Mouse (Mus musculus) cerebellum, adult 11 months (tissue): Measurements from ENCODE around the gene Fndc3a.

ENCODE experiments used
- DNase-seq: peaks from one replicate; pipeline ENCODE4 v3.0.0; 2022

Gene Fndc3a

DNA sequence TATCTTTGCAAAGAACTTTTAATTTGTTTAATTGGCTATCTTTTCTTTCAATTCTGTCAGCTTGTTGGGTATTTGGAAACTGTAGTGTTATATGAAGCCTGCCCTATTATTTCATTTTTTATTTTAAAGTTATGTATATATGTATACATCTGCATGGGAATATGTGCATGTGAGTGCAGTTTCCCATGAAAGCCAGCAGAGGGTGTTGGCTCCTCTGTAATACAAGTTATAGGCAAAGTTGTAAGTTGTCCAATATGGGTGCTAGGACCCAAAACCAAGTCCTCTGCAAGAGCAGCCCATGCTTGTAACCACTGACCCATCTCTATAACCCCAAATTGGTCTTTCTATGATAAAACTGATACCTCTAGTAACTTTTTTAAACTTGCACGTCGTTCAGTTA lies 38.8 kb downstream of the Fndc3a start:
- DNase-seq, result no peak

DNA sequence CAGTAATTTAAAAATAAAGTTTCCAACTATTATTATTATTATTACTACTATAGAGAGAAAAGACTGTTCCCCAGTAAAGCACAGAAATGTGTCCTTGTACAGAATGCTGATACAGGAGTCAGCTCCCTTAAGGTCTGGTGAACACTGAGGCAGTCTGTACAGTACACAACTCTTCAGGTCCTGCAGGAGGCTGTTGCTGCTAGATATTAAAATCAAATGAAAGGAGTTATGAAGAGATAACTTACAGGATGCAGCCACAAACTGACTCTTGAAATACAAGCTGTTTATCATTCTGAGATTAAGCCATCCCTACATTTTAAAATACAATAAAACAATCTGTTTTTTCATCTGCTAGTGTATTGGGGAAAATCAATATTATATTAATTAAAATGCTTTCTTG lies 60.5 kb downstream of the Fndc3a start:
- no peak for DNase-seq

DNA sequence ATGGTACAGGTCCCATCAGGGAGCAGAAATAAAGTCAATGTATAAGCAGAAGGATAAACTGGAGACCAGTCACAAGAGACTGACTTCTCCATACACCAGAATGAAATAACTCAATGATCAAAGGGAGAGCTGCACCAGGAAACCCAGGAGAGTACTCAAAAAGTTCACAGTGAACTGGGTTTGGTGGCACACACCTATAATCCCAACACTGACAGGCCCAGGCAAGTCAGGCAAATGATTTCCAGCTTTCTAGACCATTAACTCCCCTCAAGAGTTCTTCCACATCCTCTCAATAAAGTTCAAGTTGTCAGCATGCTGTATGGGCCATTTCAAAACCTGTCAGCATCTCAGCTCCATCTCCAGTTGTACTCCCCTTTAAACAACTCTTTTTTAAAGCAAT lies 64.3 kb downstream of the Fndc3a start:
- no peak for DNase-seq

- DNase-seq, result no peak
These were observed 65.2 kb downstream of the Fndc3a start for GRCm38 (mm10) chr14:72644620-72645019.

- DNase-seq, result no peak
These were observed 71.3 kb downstream of the Fndc3a start for GRCm38 (mm10) chr14:72638507-72638906.

DNA sequence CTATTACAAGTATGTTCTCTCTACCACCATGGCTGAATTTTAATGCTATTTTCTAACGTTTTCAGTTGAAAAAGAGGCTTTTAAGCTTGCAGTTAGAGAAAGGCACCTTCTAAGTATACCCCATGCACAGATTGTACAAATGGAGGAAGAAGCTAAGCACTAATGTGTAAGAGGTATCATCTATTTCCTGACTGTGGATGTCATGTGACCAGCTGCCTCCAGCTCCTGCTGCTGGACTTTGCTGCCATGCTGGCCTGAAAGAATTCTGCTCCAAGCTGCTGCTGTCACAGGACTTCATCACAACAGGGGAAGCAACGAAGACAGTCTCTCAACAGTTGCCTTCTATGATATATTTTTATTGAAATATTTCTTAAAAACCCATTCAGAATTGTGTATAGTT lies 76.2 kb downstream of the Fndc3a start:
- no peak for DNase-seq

DNA sequence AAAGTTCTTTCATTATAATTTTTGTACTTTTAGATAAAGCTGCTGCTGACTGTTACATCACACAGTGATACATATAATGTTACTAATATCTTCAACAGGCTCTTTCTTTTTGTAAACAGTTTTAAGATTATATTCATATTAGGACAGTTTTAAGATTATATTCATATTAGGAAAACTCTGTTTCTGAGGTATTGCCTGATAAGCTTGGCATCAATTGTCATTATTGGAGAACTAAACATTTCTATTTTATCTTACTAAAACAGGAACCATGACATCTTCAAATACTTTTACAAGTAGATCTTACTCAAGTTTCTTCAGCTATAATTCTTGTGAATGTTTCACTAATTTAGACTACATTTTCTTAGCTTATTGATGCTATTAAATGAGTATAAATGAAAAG lies 84.4 kb downstream of the Fndc3a start:
- DNase-seq, result no peak

DNA sequence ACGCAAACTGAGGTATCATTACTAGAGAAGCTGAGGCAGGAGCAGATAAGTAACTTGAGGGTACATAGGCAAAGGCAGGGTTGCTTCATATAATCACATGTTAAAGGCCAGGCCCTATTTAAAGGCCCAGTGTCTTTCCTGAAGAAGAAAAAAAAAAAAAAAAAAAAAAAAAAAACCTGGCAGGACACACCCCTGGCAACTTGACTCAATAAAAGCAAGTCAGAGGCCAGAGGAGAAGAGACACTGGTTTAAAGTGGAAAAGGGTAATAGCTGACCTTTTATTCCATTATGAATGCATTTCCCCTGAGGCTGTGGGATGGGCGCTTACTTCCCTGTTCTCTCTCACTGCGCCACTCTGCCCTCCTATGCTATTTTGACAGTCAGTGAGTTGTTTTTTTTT lies 105.7 kb downstream of the Fndc3a start:
- DNase-seq, result no peak

- no peak for DNase-seq
These were observed 106.6 kb downstream of the Fndc3a start for GRCm38 (mm10) chr14:72603194-72603521.

GRCm38 (mm10) chr14:72602521-72603193 lies 107.1 kb downstream of the Fndc3a start:
- peak; percentile 78 for DNase-seq

DNA sequence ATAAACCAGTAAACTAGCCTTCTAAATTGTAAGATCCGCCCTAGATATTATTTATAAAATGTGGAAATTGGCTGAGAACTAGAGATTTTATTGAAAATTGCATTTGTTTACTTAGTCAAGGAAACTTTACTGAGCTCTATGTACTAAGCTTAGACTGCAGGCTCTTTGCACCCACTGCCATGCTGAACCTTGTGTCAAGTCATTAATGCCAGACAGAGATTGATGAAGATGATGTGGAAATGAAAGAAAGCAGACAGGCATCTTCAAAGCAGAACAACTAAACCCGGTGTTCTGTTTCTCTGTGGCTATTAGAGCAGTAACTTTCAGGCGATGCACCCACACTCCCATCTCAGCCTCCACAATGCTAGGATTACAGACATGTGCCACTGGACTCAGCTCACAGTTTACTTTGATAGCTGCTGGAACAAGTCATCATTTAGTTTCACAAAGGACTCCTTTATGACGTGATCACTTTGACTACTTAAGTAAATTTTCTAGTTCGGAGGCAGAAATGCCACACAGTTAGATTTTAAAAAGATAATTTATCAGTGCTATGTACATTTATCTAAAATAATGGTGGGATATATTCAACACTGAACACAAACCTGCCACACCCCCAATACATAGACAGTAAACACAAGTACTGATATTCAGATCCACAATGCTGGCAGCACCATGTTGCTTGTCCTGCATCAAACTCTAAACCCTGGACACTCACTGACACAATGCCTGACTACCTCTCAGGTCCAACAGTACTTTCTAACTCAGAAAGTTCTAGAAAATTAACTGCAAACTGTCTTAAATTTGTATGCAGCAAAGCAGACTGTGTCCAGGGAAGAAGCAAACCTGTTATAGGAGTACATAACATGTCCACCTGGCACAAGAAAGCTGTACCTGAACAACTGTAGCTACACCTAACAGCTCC lies 108.2 kb downstream of the Fndc3a start:
- no peak for DNase-seq

DNA sequence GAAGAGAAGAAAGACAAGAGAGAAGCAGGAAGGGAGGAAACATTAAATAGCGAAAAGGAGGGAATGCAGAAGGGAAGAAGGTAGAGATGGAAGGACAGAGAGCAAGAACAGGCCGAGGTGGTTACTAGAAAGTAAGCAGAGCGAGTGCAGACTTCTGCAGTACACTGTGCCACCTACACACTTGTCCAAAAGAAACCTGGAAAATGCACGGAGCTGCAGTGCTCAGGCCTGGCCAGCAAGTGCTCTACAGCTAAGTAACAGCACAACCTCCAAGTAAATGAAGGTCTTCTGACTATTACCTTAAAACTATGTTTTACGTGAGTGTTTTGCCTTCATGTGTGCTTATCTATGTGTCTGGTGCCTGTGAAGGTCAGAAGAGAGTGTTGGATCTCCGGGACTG lies 109.4 kb downstream of the Fndc3a start:
- DNase-seq, result no peak

DNA sequence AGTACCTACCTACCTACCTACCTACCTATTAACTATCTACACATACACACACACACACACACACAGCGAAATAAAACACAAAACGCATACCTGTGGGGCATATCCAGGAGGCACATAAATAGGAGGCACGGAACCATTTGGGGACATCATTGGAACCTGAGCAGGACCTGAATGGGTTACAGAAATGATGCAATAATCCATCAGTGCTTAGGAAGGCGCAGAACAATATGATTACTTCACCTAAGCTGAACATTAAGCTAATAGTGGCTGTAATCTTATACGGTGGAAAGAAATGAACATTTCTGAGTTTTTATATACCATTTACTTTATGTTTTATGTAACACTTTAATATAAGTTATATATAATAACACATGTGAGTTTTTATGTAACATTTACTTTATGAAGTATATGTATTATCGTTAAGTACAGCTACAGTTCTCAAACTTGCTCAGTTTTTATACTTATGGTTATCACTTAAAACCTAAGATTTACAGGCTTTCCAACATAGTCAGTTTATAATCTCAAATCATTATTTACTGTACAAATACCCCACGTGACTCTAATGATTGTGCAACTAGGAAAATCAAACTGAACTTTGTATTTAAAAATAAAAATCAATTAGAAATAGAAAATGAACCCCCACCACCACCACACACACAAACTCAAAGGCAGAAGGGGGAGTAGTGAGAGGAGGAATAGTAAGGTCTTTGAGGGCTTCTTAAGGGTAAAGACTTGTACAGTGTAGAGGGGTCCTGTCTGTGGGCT lies 110.6 kb downstream of the Fndc3a start:
- DNase-seq, result no peak

GRCm38 (mm10) chr14:72594191-72594590 lies 115.6 kb downstream of the Fndc3a start:
- no peak for DNase-seq

- DNase-seq, result no peak
These were observed 120.4 kb downstream of the Fndc3a start for GRCm38 (mm10) chr14:72589415-72589814.

GRCm38 (mm10) chr14:72582979-72583378 lies 126.8 kb downstream of the Fndc3a start:
- DNase-seq, result no peak

GRCm38 (mm10) chr14:72580991-72581390 lies 128.8 kb downstream of the Fndc3a start:
- no peak for DNase-seq

DNA sequence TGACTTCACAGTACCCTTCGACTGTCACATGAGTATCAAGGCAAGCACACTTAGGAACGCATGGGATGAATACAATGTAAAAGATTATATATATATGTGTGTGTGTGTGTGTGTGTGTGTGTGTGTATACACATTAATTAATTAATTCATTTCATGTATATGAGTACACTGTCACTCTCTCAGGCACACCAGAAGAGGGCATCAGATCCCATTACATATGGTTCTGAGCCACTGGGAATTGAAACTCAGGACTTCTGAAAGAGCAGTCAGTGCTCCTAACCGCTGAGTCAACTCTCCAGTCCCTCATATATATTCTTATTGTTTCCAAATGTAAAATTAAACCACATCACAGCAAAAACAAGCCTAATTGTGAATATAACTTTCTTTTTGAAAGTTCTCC lies 133.5 kb downstream of the Fndc3a start:
- no peak for DNase-seq

GRCm38 (mm10) chr14:72563941-72564340 lies 145.9 kb downstream of the Fndc3a start:
- DNase-seq, result no peak

- DNase-seq, result no peak
These were observed 151.0 kb downstream of the Fndc3a start for GRCm38 (mm10) chr14:72558795-72559194.

GRCm38 (mm10) chr14:72555846-72556245 lies 154.0 kb downstream of the Fndc3a start:
- DNase-seq, result no peak

GRCm38 (mm10) chr14:72536392-72537017 lies 173.3 kb downstream of the Fndc3a start:
- no peak for DNase-seq

GRCm38 (mm10) chr14:72533862-72534261 lies 175.9 kb downstream of the Fndc3a start:
- DNase-seq, result no peak
